Mouse (Mus musculus) heart, postnatal 14 days (tissue): ENCODE data around the gene Rapgef3. TPM values are rescaled to one million over a fixed set of nuclear protein-coding genes. Genes with fewer than 3 reads are reported as not detected.

ENCODE experiments used
- DNase-seq, 2 experiments: peaks; one replicate each; pipeline ENCODE4 v3.0.0; 2021 to 2022
- intact Hi-C: fragments of 180-260 bp; cut with DNase I; formaldehyde crosslinking; loops from one replicate; pipeline ENCODE4 v1.15.1; 2025
- total RNA-seq, 2 experiments: library from RNA; stranded (reverse); gene quantifications; 2 replicates each; pipeline ENCODE4 v1.2.3; 2021

The Rapgef3 gene
- total RNA-seq, 2 experiments from 2014 or later, result 32.7 to 34.3 TPM

DNA sequence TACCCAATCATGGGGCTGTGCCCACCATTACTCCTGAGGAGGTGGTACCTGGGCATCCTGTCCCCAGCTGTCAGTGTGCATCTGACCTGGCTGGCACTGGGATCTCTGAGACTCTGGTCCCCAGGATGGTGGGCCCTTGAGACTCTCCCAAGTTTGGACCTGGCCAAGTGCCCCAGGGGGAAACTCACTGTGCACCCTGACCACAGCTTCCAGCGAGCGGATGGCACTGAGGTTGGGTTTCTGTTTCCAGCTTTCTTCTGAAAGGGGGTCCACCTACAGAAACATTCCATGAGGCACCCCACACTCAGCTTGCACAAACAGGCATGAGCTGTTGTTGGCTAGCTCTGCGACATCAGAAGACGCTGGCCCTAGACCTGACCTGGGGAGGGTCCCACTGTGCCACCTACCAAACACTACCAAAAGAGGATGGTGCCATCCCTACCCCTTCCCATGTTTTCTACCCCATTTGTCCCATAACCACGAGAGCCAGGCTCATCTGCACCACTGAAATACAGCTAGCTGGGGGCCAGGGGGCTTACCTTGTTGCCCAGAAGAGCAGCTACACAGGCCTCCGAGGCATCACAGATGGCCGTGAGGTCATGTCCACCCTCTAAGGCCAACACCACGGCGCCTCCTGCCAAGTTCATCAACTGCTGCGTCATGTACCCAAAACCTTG, 27.9 kb upstream of the Rapgef3 start:
- intact Hi-C loops, result no loop called here
- no peak for DNase-seq

DNA sequence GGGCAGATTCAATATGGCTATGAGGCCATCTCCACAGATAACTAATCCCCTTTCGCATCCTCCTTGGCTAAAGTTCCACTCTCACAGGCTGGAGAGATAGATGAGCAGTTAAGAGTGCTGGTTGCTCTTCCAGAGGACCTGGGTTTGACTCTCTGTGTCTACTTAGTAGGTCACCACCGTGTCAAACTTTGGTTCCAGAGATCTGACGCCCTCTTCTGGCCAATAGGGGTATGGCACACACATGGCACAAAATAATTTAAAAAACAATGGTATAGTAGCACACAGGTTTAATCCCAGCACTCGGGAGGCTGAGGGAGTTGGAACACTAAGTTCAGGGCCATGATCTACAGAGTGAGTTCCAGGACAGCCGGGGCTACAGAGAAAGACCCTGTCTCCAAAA, 26.5 kb upstream of the Rapgef3 start:
- no peak for DNase-seq
- intact Hi-C loops, result no loop called here

DNA sequence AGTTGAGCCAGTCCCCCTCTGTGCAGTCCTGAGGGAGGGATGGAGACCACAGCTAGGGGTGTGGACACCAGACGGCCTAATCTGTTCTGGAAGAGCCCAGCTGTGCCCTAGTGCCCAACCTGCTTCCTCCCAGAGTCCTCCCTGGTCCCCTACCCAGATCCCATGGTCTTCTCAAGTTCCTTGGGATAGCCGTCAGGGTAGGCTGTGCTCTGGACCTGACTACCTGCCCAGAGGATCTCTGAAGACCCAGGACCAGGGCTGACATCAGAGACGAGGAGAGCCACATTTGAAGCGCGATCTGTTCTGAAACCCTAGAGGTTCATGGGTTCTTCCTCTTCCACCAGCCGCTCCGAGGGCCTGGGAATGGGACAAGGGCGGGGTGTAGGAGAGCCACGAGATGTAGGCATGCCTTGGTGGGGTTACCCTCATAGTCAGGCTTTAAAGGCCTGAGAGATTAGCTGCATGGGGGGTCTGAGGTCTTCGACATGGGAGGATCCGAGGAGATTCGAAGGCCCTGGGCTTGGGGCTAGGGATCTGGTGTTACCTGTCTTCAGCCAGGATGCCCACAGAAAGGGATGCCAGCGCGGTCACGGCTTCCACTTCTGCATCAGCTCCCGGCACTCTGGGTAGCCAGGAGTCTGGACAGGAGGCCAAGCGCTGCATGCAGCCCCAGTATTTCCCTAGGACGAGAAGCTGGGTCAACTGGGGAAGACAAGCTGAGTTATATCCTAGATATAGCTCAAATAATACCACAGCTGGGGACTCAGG, 25.8 kb upstream of the Rapgef3 start:
- DNase-seq, result no peak
- intact Hi-C loops, result no loop called here

DNA sequence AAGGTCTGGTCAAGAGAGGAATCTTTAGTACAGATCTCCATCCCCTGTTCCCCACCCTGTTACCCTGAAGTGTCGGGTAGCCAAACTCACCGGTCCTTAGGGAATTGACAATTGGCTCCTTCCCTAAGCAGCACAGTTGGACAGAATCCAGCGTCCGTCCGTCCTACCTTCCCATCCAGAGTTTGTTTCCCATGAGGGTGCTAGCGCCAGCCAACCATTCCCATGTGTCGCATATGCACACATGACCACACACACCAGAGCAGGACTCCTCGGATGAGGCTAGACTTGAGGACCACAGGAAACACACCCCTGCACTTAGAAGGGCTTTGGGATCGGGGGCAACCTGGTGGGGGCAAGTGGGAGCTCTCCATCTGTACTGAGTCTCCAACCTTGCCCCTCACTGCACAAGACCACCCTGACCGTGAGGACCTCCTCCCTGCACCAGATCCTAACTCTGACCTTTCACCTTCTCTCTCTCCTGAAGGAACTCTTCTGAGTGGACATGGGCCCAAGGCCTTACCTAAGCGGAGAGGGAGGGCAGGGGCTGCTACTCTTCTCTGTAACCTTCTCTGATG, 23.4 kb upstream of the Rapgef3 start:
- no peak for DNase-seq
- intact Hi-C loops, result no loop called here

DNA sequence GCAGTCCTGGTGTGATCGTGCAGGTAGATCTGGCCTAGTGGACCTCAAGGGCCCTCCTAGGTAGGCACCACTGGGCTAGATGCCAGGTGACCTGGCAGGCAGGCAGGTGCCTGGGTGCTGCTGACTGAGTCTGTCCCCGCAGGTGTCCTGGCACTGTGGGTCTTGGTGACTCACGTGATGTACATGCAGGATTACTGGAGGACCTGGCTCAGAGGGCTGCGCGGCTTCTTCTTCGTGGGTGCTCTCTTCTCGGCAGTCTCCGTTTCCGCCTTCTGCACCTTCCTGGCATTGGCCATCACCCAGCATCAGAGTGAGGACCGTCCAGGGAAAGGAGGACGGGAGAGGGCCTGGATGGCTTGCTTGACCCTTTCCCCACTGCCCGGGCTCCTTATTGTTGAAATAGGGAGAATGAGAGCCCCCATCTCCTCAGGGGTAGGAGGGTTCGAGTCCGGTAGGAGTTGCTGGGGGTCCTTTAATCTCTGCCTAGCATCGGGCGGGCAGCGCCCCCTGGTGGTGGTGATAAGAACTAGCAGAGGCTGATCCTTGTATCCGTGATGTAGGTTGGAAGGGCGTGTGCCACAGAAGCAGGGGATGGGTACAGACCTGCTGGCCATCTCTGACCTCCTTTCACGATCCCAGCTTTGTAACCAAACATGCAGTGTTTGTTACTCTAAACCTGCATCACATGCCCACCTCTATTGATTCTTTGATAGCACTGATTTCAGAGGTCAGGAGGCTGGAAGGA, 22.2 kb upstream of the Rapgef3 start:
- intact Hi-C loops, result no loop called here
- DNase-seq, result peak; percentile 70

DNA sequence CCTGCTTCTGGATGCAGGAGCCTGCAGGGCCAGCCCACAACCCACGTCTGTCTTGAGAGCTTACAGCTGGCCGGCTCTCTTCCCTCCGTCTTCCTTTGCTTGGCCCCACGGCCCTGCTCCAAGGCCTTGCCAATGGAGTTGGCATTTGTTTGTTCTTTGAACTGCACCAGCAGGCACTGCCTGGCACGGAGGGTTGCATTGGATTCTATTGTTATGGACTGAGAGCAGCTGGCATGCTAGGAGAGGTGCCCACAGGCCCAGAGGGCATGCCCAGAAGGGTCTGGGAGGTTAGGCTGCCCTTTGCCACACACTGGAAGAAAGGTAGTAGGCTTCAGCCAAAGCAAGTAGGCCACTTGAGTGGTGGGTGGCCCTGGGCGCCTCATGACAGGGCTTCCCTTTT, 21.0 kb upstream of the Rapgef3 start:
- intact Hi-C loops, result no loop called here
- DNase-seq, result peak in 1 of 2 experiments; percentile 49

DNA sequence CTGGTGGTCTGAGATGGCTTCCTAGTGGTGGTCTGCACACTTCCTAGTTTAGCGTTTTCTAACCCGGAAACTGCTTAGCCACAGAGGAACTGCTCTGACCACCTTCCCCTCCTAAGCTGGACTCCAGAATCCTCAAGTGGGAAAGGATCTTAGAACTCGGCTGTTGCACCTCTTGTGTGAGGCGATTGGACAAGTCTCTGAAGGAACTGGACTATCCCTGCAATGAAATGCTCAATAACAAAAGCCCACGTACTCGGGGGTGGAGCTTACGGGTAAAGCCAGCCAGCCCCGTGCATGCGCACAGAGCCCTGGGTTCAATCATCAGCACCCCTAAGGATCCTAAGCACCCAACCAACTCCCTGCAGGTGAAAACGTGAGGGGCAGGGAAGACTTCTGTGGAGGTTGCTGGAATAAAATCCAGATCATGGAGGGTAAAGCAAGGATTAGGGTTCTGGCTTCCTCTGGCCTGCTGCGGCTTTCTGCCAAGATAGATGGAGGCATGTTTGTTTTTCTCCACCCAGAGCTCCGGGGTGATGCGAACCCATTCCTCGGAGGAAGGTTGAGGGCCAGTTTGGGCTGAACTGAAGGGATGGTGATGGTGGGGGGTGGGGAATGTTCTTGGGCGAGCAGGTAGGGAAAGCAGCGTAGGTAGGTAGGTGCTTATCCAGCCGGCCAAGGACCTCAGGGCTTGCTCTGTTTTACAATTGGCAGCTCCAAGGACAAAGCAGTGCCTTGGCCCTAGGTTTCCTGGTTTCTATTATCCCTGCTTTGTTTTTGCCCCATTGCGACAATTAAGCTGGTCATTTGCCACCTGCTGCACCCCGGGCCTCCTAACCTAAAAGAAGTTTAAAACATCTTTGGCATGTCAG, 20.3 kb upstream of the Rapgef3 start:
- DNase-seq, result no peak
- intact Hi-C loops, result no loop called here

DNA sequence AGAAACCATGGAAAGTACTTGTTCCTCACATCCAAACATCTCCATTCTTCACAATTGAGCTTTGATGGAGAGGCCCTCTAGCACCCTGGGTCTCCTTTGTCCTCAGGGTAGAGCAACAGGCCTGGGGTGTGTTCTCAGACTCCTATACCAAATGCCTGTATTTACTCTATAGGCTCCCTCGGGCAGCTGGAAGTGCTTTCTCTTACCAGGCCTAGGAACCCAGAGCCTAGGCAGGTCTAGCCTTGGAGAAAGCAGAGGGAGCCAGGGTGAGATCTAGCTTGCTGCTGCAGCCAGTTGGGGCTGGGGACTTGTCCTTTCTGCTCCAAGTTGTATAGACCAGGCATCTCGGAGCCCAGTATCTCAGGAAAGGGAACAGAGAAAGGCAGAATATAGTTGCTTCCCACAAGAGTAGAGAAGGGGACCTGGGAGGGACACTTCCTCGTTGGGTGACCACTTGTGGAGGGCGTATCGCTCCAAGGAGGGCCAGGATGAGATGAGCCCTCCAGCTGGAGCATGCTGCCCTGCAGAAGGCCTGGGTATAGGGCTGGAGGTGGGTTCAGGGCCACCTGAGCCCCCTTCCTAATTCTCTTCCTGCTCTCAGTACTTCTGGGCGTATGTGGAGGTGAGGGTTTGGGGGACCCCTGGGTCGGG, 19.5 kb upstream of the Rapgef3 start:
- DNase-seq, result no peak
- intact Hi-C loops, result no loop called here

DNA sequence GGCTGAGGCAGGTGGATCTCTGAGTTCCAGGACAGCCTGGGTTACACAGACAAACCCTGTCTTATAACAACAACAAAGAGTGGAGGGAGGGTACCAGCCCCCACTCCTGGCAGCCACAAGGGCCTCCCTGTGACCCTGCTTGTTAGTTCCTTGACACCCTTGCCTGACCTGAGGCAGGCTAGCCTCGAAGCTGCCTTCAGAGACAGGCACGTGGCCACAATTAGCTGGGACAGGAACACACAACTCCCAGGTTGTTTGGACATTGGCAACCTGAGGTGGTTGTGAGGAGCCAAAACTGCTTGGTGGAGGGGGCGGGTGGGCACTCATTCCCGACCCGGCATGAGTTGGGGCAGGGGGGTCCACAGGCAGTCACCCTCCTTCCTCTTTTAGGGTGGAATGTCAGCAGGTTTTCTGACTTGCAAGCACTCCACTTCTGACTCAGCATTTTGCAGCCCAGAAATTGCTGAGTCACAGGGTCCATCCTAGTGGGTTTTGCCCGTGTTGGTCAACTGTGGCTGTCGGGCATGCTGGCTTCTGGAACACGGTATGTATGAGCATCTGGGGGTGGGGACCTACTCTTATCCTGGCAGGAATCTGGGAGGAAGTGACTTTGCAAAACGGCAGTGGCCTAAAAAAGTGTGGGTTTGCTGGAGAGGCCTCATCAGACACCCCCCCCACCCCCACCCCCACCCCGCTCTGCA, 18.8 kb upstream of the Rapgef3 start:
- DNase-seq, result no peak
- intact Hi-C loops, result no loop called here

DNA sequence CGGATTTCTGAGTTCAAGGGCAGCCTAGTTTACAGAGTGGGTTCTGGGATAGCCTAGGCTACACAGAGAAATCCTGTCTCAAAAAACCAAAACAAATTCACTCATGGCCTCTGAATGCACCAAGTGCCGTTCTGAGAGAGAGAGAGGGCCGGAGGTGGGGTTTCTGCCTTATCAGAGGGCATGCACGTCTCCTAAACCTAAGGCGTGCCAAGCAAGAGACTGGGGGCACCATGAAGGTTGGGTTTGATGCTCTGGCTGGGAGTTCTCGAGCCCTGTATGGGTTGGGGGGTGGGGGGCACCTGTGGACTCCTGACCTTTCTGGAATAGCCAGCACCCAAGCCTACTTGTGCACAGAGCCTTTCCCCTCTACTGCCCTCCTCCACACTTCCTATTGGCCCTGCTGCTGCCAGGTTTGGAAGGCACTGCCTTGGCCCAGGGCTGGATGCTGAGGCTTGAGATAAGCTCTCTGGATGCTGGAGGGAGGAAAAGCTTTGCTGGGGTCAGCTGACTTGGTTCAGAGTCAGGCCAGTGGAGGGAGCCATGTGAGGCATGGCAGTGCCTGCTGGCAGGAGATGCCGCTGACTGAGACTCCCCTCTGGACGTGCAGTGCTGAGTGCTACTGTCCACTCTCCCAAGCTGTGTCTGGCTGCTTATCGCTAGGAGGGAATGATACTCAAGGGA, 18.1 kb upstream of the Rapgef3 start:
- peak; percentile 53 to 56 for DNase-seq
- intact Hi-C loops, result no loop called here

DNA sequence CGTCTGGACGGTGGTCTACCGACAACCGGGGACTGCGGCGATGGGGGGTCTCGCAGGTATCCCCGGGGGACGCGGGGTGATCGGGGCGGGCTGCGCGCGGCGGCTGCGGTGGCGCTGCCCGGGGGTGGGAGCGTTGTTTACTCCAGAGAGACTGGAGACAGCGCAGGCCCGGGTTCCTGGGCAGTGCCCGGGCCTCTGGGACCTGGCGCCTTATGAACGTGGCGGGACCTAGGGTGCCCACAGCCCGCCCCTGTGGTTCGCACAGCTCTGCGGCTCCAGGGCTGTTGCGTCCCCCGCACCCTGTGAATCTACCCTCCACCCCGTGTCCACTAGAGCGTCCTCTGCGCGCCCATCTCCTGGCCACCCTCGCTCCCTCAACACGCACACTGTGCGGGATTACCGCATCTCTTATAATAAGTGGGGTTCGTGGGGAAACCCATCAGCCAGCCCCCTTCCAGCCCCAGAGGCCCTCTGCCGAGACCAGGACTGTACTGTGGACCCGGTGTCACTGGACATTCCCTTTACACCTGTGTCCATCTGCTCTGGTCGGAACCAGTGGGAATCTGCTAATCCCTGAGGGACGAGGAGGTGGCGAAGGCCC, 16.9 kb upstream of the Rapgef3 start:
- no peak for DNase-seq
- intact Hi-C loops, result loop anchor here (1.0 to 5.0 kb wide), 3 partner anchors 66 to 168 kb away; no protein-coding TSS in a partner anchor

DNA sequence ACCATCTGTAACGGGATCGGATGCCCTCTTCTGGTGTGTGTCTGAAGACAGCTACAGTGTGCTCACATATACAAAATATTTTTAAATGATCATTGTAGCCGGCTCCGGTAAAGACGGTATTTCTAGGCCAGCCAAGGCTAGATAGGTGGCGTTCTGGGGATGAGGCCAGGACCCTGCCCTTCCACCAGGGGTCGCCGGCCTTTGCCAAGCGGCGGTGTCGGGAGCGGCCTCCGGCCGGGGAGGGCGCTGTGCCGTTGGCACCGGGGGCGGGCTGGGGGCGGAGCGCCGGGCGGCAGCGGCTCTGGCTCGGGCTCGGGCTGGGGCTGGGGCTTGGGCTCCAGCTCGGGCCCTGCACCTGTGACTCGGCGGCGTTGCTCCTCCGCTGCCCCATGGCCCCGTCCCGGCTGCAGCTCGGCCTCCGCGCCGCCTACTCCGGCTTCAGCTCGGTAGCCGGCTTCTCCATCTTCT, 16.4 kb upstream of the Rapgef3 start:
- intact Hi-C loops, result loop anchor here (1.0 to 5.0 kb wide), 3 partner anchors 66 to 168 kb away; no protein-coding TSS in a partner anchor
- peak; percentile 94 for DNase-seq

DNA sequence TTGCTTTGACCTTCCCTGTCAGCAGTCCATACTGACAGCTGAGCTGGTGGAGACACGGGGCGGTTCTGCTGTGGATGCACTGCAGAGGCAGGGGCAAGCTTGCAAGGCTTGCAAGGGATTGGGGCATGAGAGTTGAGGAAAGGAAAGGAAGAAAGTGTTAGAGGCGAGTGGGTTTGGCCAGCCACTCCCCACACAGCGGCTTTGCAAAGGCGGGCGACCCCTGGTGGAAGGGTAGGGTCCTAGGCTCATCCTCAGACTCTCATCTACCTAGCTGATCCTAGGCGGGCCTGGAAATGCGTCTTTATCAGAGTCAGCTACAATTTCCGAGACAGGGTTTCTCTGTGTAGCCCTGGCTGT, 15.0 kb upstream of the Rapgef3 start:
- intact Hi-C loops, result loop anchor here (5.0 kb wide), 2 partner anchors 115 to 170 kb away; no protein-coding TSS in a partner anchor
- peak; percentile 86 to 87 for DNase-seq

DNA sequence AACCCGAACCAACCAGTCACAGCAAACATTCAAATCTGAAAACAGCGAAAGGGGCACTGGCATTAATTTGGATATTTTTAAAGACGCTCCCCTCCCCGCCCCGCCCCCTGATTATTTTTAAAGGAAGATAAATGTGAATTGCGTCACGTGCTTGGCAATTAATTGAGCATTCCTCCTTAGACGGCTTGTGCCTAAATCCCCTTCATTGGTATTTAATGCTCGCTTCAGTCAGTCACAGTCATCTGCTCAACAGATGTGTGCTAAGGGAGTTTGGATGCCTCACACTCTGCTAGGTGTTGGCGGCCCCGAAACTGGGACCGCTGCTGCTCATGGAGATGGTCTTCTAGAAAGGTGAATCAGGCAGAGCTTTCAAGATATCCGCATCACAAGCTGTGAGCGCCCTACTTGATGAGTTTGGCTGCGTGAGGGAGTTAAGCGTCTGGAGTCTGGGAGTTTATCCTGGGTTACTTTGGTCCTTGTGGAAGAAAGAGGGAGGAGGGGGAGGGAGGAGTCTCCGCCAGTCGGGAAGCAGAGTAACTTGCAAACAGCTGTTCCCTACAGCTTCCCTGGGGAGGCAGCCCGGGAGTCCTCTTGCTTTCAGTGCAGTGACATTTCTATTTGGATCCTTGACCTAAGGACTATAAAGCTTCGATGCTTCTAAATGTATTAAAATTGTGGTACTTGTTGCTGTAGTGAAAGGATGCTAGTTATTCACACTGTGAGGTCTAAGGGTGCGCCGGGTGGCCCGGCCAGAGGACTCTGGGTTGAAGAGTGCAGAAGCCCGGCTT, 14.4 kb upstream of the Rapgef3 start:
- intact Hi-C loops, result loop anchor here (5.0 kb wide), 2 partner anchors 115 to 170 kb away; no protein-coding TSS in a partner anchor
- peak; percentile 60 to 61 for DNase-seq

DNA sequence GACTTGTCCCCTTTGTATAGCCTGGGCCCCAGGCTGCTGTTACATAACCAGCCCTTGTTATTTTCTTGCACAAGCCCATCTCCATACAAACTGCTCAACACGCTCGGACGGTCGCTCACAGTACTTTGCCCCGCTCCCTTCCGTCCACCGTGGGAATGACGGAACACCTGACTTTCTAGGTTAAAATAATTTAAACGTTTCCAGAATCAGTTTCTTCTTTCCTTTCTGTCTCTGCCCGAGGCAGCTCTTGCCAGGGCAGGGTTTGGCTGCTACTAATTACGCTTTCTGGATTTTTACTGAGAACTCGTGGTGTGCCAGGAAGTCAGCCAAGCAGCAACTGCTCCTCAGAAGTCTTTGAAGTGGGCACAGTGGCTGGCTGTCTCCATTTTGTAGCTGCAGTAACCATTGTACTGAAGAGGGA, 12.8 kb upstream of the Rapgef3 start:
- no peak for DNase-seq
- intact Hi-C loops, result loop anchor here (5.0 kb wide), 2 partner anchors 113 to 172 kb away; no protein-coding TSS in a partner anchor

DNA sequence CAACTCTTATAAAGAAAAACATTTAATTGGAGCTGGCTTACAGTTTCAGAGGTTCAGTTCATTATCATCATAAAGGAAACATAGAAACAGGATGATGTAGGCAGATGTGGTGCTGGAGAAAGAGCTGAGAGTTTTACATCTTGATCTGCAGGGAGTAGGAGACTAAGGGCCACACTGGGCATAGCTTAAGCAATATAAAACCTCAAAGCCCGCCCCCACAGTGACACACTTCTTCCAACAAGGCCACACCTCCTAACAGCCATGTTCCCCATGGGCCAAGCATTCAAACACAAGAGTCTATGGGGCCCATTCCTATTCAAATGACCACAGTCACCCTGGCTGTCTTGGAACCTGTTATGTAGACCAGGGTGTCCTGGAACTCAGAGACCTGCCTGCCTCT, 11.8 kb upstream of the Rapgef3 start:
- DNase-seq, result no peak
- intact Hi-C loops, result no loop called here
